Mouse (Mus musculus) small intestine, adult 2 months (tissue): ENCODE measurements around the gene Nol3. TPM values are rescaled to one million over a fixed set of nuclear protein-coding genes. Genes with fewer than 3 reads are reported as not detected.
A peak's percentile ranks its signal among the peaks of the same experiment; 100 is the strongest.

Source experiments
- H3K27ac ChIP-seq: fragments of 200-500 bp; 2 replicates; pipeline ENCODE4 v1.5.1; 2012; ENCODE audit warnings: low read depth, low read length, control low read depth, inconsistent platforms; ENCODE audit not compliant: insufficient read depth
- H3K27me3 ChIP-seq: fragments of 200-500 bp; 2 replicates; pipeline ENCODE4 v1.6.1; 2012; ENCODE audit warnings: mild to moderate bottlenecking, moderate library complexity, low read length, inconsistent platforms; ENCODE audit not compliant: control insufficient read depth, insufficient read depth
- H3K36me3 ChIP-seq: fragments of 200-500 bp; 2 replicates; pipeline ENCODE4 v1.6.1; 2012; ENCODE audit warnings: mild to moderate bottlenecking, low read length, control low read depth, inconsistent platforms; ENCODE audit not compliant: control insufficient read depth, insufficient read depth
- H3K4me1 ChIP-seq: fragments of 200-500 bp; 2 replicates; pipeline ENCODE4 v1.6.1; 2012; ENCODE audit warnings: low read length, inconsistent platforms, mixed read lengths; ENCODE audit not compliant: control insufficient read depth, insufficient read depth, insufficient read length
- H3K4me3 ChIP-seq: fragments of 200-500 bp; 2 replicates; pipeline ENCODE4 v1.5.1; 2012; ENCODE audit warnings: low read depth, mild to moderate bottlenecking, control low read depth, inconsistent platforms, low read length, moderate library complexity
- CTCF ChIP-seq: fragments of 200-500 bp; IDR thresholded peaks from 2 replicates; pipeline ENCODE4 v1.5.1; 2012; ENCODE audit warnings: low read depth, mild to moderate bottlenecking, control low read depth, inconsistent platforms, low read length, moderate library complexity, mixed read lengths; ENCODE audit not compliant: insufficient replicate concordance, insufficient read length; ENCODE audit errors: extremely low read depth
- POLR2A ChIP-seq: fragments of 200-500 bp; IDR thresholded peaks from 2 replicates; pipeline ENCODE4 v1.6.1; 2012; ENCODE audit warnings: low read depth, mild to moderate bottlenecking, control low read depth, inconsistent platforms, low read length, moderate library complexity
- WGBS: fragments of 180-500 bp; shearing (Covaris S2); methylation state at CpG from one replicate; pipeline ENCODE4 v1.1.7; 2018; 5-methylcytosine and 5-hydroxymethylcytosine counted together
- polyA plus RNA-seq: library from polyadenylated mRNA; depleted of rRNA; stranded (reverse); fragments of >200 nt; gene quantifications from 2 replicates; pipeline ENCODE4 v1.2.3, GENCODE M21; 2012; rRNA removed

Nol3 gene
- polyA plus RNA-seq, 1 experiment, result 0.52 TPM

DNA sequence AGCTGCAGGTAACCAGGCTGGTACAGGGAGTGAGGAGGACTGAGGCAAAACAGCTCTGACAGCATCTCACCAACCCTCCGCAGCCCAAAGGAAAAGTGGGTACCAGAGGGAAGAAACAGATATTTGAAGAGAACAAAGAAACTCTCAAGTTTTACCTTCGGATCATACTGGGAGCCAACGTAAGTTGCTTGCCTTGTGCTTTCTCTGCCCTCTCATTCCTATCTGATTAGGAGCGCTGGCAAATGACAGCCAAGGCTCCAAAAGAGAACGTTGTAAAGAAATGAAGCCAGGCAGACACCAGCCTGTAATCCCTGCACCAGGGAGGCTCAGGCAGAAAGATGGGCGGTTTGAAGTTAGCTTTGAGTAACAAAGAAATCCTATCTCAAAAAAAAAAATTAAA, 51.0 kb downstream of the Nol3 start:
- H3K4me1 ChIP-seq, result peaks cover 27% of the 10 kb centered on the region
- no peaks in the 10 kb centered on the region for H3K27me3 ChIP-seq
- TF ChIP-seq CTCF (no peak), POLR2A (no peak)
- WGBS, result 15% methylated on average over 6 of the region's 6 CpGs
- H3K27ac ChIP-seq, result peak overlapping the region; percentile 89; the same call in 1 of the 2 replicates
- peak overlapping the region; percentile 94 for H3K4me3 ChIP-seq
- peaks cover 43% of the 10 kb centered on the region for H3K36me3 ChIP-seq

DNA sequence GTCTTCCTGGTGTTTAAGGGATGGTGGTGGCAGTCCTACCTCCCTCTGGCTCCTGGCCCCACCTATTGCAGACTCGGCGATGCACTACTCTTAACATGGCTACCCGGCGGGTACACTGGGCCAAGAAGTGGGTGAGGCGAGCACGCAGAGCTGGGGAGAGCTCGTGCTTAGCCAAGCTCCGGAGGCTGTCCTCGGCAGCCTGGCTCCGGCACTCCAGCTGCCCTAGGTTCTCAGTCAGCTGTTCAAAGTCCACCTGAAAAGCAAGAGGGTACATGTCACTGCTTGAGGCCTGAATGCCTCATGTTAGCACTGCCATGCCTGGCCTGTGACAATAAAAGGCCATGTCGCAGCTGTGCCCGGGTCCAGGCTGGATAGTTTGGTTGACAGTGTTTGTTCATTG, 54.4 kb downstream of the Nol3 start:
- 37% methylated on average over 12 of the region's 12 CpGs for WGBS
- peaks cover 58% of the 10 kb centered on the region for H3K36me3 ChIP-seq
- no peak for TF ChIP-seq POLR2A
- no peak for TF ChIP-seq CTCF

GRCm38 (mm10) chr8:105331469-105331868, 55.5 kb downstream of the Nol3 start:
- TF ChIP-seq CTCF, result no peak
- TF ChIP-seq POLR2A, result no peak
- H3K4me1 ChIP-seq, result peaks cover 30% of the 10 kb centered on the region
- H3K36me3 ChIP-seq, result peaks cover 69% of the 10 kb centered on the region
- H3K27ac ChIP-seq, result no peak overlapping the region
- H3K27me3 ChIP-seq, result no peaks in the 10 kb centered on the region
- H3K4me3 ChIP-seq, result no peak overlapping the region
- 91% methylated on average over 22 of the region's 22 CpGs for WGBS

More for the DNA sequence above, 54.4 kb downstream of the Nol3 start:
- Histone ChIP-seq H3K27ac (peak overlapping the region; percentile 10; the same call in 1 of the 2 replicates), H3K4me1 (peaks cover 33% of the 10 kb centered on the region), H3K4me3 (no peak overlapping the region), H3K27me3 (no peaks in the 10 kb centered on the region)

Other genes with a start within 250 kb of the Nol3 start
- gene Ces3a, start 227.5 kb upstream of the Nol3 start, polyA plus RNA-seq, result 0.22 and 1.3 TPM in 2 replicates
- gene Ces3b, start 192.4 kb upstream of the Nol3 start, polyA plus RNA-seq, result 0.18 TPM in 1 of 2 replicates, not detected in the other
- not detected in 2 replicates for gene Ces4a, start 144.3 kb upstream of the Nol3 start, polyA plus RNA-seq
- 2.3 and 2.9 TPM in 2 replicates for gene Cbfb, start 105.5 kb upstream of the Nol3 start, polyA plus RNA-seq
- gene D230025D16Rik, start 51.0 kb upstream of the Nol3 start, polyA plus RNA-seq, result 6.3 and 9.4 TPM in 2 replicates
- 8.6 and 13.8 TPM in 2 replicates for gene B3gnt9, start 21.0 kb upstream of the Nol3 start, polyA plus RNA-seq
- gene Tradd, start 11.5 kb upstream of the Nol3 start, polyA plus RNA-seq, result 62.7 and 112 TPM in 2 replicates
- 12.4 and 34.9 TPM in 2 replicates for gene Fbxl8, start 11.5 kb upstream of the Nol3 start, polyA plus RNA-seq
- gene Hsf4, start 6.3 kb upstream of the Nol3 start, polyA plus RNA-seq, result 1.2 and 1.3 TPM in 2 replicates
- gene 4931428F04Rik, start 13.7 kb downstream of the Nol3 start, polyA plus RNA-seq, result 1.6 and 2.6 TPM in 2 replicates
- gene Exoc3l, start 20.0 kb downstream of the Nol3 start, polyA plus RNA-seq, result 2.1 and 3.1 TPM in 2 replicates
- gene E2f4, start 21.5 kb downstream of the Nol3 start, polyA plus RNA-seq, result 81.4 and 152 TPM in 2 replicates
- 39.6 and 107 TPM in 2 replicates for gene Elmo3, start 29.5 kb downstream of the Nol3 start, polyA plus RNA-seq
- gene Lrrc29, start 50.1 kb downstream of the Nol3 start, polyA plus RNA-seq, result 2.7 and 6.9 TPM in 2 replicates
- gene Tmem208, start 50.2 kb downstream of the Nol3 start, polyA plus RNA-seq, result 77.5 and 105 TPM in 2 replicates
- 15.4 and 19.6 TPM in 2 replicates for gene Fhod1, start 71.8 kb downstream of the Nol3 start, polyA plus RNA-seq
- 1.4 and 3.1 TPM in 2 replicates for gene Slc9a5, start 72.7 kb downstream of the Nol3 start, polyA plus RNA-seq
- gene Plekhg4, start 97.1 kb downstream of the Nol3 start, polyA plus RNA-seq, result 0.14 and 0.41 TPM in 2 replicates
- not detected in 2 replicates for gene Kctd19, start 137.4 kb downstream of the Nol3 start, polyA plus RNA-seq
- 0.06 TPM in 1 of 2 replicates, not detected in the other for gene Lrrc36, start 137.4 kb downstream of the Nol3 start, polyA plus RNA-seq
- gene Tppp3, start 195.4 kb downstream of the Nol3 start, polyA plus RNA-seq, result 36.9 and 60.5 TPM in 2 replicates
- 14.8 and 15.2 TPM in 2 replicates for gene Zdhhc1, start 220.8 kb downstream of the Nol3 start, polyA plus RNA-seq
- gene Hsd11b2, start 242.6 kb downstream of the Nol3 start, polyA plus RNA-seq, result 5.0 and 12.2 TPM in 2 replicates